Mouse (Mus musculus) forebrain, embryonic 15.5 days (tissue): ENCODE results near the gene Dnah1. TPM values are rescaled to one million over a fixed set of nuclear protein-coding genes. Genes with fewer than 3 reads are reported as not detected.

Source experiments
- ATAC-seq: fragments of 200-750 bp; cut with Nextera tagmentation; replicated peaks from 2 replicates; pipeline ENCODE4 v1.8.0; 2017; ENCODE audit warnings: mild to moderate bottlenecking, moderate TSS enrichment, moderate library complexity
- H3K27ac ChIP-seq: fragments of 300-500 bp; sonication (generic); replicated peaks from 2 replicates; pipeline ENCODE4 v1.5.1; 2015; ENCODE audit warnings: mild to moderate bottlenecking, inconsistent platforms
- H3K27me3 ChIP-seq: fragments of 300-500 bp; sonication (generic); 2 replicates; pipeline ENCODE4 v1.6.1; 2015; ENCODE audit warnings: inconsistent platforms
- H3K36me3 ChIP-seq: fragments of 300-500 bp; sonication (generic); 2 replicates; pipeline ENCODE4 v1.6.1; 2015; ENCODE audit warnings: mild to moderate bottlenecking, inconsistent platforms
- H3K4me1 ChIP-seq: fragments of 300-500 bp; sonication (generic); 2 replicates; pipeline ENCODE4 v1.6.1; 2015; ENCODE audit warnings: inconsistent platforms
- H3K4me2 ChIP-seq: fragments of 300-500 bp; sonication (generic); replicated peaks from 2 replicates; pipeline ENCODE4 v1.6.1; 2015; ENCODE audit warnings: mild to moderate bottlenecking, inconsistent platforms
- H3K4me3 ChIP-seq: fragments of 300-500 bp; sonication (generic); 2 replicates; pipeline ENCODE4 v1.5.1; 2015; ENCODE audit warnings: mild to moderate bottlenecking, inconsistent platforms
- H3K9ac ChIP-seq: fragments of 300-500 bp; sonication (generic); replicated peaks from 2 replicates; pipeline ENCODE4 v1.6.1; 2015; ENCODE audit warnings: mild to moderate bottlenecking, inconsistent platforms
- H3K9me3 ChIP-seq: fragments of 300-500 bp; sonication (generic); 2 replicates; pipeline ENCODE4 v1.6.1; 2016; ENCODE audit warnings: inconsistent platforms
- WGBS: fragments of 180-500 bp; shearing (Covaris S2); methylation state at CpG from one replicate; pipeline ENCODE4 v1.1.7; 2015; ENCODE audit warnings: mixed read lengths; 5-methylcytosine and 5-hydroxymethylcytosine counted together
- polyA plus RNA-seq: library from polyadenylated mRNA; unstranded; fragments of >200 nt; fragmentation: Nextera tagmentation; extraction: Ambion mirVana; gene quantifications from 2 replicates; pipeline ENCODE4 v1.2.1, GENCODE M21; 2015

Dnah1 gene
- 3.2 and 3.9 TPM in 2 replicates for polyA plus RNA-seq

DNA sequence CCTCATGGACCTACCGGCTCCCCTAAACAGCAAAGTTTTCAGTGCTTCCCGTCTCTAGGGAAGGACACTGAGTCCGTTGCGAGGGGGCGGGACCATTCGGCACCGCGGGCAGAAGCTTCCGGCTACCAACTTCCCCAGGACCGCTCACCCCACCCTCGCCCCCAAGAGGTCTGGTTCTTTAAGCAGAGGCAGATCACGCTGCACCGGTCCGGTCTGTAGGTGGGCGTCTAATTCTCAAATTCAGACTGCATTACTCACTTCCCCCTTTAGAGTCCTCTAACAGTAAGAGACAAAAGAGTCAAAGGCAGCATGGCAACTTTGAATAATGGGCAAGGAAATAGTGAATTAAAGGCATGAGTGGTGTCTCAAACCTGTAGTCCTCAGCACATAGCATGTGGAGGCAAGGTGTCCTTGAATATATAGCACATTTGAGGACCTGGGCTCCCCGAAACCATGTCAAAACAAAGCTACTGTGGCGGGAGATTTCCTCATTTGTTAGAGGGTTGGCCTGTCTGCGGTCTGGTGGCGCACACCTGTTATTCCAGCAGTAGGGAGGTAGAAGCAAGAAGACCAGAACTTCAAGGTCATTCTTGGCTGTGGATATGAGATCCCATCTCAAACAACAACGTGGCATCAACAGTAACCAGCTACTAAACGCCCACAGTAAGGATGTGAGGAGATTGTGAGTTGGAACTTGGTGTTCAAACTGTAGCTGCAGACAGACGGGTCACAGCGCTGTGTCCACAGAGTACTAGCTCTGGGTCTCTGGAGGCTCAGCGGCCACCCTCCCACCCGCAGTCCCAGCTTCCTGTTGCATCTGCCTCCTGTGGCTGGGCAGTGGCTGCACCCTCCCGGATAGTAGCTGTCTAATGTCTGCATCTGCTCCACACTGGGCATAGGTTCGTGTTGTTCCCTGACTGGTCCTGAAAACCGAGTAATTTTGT is at the start of gene Dnah1:
TSS of gene Dnah1 (minus strand) at position 48 of the 944 bp plus-strand sequence.
- Histone ChIP-seq H3K4me1 (0 out of 2 replicates have a peak, but pooled peaks cover 6% of the 10 kb centered on the region), H3K9me3 (no peaks in the 10 kb centered on the region), H3K9ac (peak within 1 kb of the TSS; percentile 25; the same call in 1 of the 2 replicates), H3K4me3 (peak within 1 kb of the TSS; percentile 28), H3K4me2 (peak within 1 kb of the TSS; percentile 43), H3K27me3 (no peaks in the 10 kb centered on the region), H3K36me3 (no peaks in the 10 kb centered on the region), H3K27ac (no peak within 1 kb of the TSS)
- peak; percentile 23; the same call in 1 of the 2 replicates for ATAC-seq
- 36% methylated on average over 28 of the region's 28 CpGs for WGBS

DNA sequence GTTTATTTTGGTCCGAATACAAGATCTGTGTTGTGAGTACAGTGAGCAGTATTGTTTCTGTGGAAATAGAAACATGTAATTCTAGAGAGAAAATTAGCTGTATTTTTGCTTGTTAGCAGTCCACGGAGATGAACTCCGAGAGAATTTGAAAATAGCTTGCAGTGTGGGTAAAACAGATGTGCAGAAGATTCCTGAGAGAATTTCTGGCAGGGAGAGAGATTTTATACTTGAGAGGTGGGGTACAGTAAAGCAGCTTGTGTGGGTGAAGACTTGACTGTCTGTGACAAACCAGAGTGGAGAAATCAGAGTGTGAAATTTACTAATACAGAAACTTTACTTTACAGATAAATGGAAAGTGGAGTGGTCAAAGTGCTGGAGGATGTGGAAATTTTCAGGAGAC is 45.7 kb upstream of the Dnah1 start:
- Histone ChIP-seq H3K27ac (no peak overlapping the region), H3K4me2 (no peak overlapping the region), H3K9me3 (no peaks in the 10 kb centered on the region), H3K27me3 (no peaks in the 10 kb centered on the region), H3K36me3 (peaks cover 75% of the 10 kb centered on the region), H3K4me1 (no peaks in the 10 kb centered on the region), H3K4me3 (no peak overlapping the region), H3K9ac (no peak overlapping the region)
- 86% methylated on average over 3 of the region's 3 CpGs for WGBS
- no peak for ATAC-seq

DNA sequence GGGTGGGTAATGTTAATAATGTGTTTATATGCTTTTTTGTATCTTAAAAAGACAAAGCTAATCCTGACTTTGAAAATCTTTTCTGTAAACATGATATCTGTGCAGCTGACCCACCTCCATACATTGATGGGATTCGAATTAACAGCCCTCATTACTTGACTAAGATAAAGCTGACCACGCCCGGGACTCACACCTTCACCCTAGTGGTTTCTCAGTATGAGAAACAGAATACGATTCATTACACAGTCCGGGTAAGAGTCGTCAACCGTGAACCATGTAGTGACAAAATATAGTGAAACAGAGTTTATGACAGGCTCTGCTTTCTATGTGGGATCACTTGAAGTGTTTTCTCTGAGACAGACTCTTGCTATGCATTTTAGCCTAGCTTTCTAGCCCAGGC is 44.3 kb upstream of the Dnah1 start:
- Histone ChIP-seq H3K36me3 (peaks cover 72% of the 10 kb centered on the region), H3K4me3 (no peak overlapping the region), H3K4me1 (no peaks in the 10 kb centered on the region), H3K27ac (no peak overlapping the region), H3K4me2 (no peak overlapping the region), H3K9ac (no peak overlapping the region), H3K27me3 (no peaks in the 10 kb centered on the region), H3K9me3 (no peaks in the 10 kb centered on the region)
- WGBS, result 93% methylated on average over 7 of the region's 7 CpGs
- ATAC-seq, result no peak

DNA sequence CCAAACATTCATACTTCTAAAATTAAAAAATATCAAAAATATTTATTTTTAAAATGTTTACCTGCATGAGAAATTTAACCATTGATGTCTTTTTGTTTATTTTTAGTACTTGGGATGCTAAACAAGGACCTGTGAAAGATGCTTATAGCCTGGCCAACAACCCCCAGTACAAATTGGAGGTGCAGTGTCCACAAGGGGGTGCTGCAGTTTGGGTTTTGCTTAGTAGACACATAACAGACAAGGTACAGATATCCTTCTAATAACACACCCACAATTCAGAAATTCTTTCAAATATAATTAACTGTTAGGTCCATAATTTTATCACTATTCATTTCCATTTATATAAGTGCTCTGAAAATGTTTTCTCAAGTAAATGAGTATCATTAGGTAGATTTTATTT is 41.7 kb upstream of the Dnah1 start:
- ATAC-seq, result no peak
- no peak overlapping the region for H3K27ac ChIP-seq
- no peaks in the 10 kb centered on the region for H3K27me3 ChIP-seq
- H3K4me2 ChIP-seq, result no peak overlapping the region
- H3K4me1 ChIP-seq, result no peaks in the 10 kb centered on the region
- no peak overlapping the region for H3K4me3 ChIP-seq
- H3K9ac ChIP-seq, result no peak overlapping the region
- peaks cover 74% of the 10 kb centered on the region for H3K36me3 ChIP-seq
- no peaks in the 10 kb centered on the region for H3K9me3 ChIP-seq

DNA sequence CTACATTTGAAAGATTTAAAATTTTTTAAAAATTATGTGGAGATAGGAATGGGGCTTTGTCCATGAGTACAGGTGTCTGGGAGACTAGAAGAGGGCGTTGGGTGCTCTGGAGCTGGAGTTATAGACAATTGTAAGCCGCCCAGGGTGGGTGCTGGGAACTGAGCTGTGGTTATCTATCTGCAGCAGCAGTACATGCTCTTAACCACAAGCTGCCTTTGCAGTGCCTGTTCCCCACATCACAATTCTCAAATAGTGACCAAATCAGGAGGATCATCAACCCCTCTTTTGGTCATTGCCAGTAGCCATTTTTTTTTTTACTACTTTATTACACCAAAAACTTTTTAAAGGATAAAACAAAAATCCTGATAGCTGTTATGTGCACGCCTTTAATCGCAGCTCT is 40.9 kb upstream of the Dnah1 start:
- H3K4me1 ChIP-seq, result no peaks in the 10 kb centered on the region
- H3K27ac ChIP-seq, result no peak overlapping the region
- ATAC-seq, result no peak
- no peak overlapping the region for H3K4me2 ChIP-seq
- H3K27me3 ChIP-seq, result no peaks in the 10 kb centered on the region
- H3K36me3 ChIP-seq, result peaks cover 73% of the 10 kb centered on the region
- no peak overlapping the region for H3K4me3 ChIP-seq
- 97% methylated on average over 4 of the region's 4 CpGs for WGBS
- H3K9me3 ChIP-seq, result no peaks in the 10 kb centered on the region
- no peak overlapping the region for H3K9ac ChIP-seq

- H3K36me3 ChIP-seq, result peaks cover 67% of the 10 kb centered on the region
- no peaks in the 10 kb centered on the region for H3K4me1 ChIP-seq
- WGBS, result 93% methylated on average over 2 of the region's 2 CpGs
- H3K9ac ChIP-seq, result no peak overlapping the region
- H3K27me3 ChIP-seq, result no peaks in the 10 kb centered on the region
- no peak overlapping the region for H3K4me2 ChIP-seq
- H3K27ac ChIP-seq, result no peak overlapping the region
- H3K9me3 ChIP-seq, result no peaks in the 10 kb centered on the region
- no peak overlapping the region for H3K4me3 ChIP-seq
- no peak for ATAC-seq
These were observed 38.5 kb upstream of the Dnah1 start for GRCm38 (mm10) chr14:31362236-31362635.

GRCm38 (mm10) chr14:31345367-31345766 is 21.7 kb upstream of the Dnah1 start:
- Histone ChIP-seq H3K27me3 (no peaks in the 10 kb centered on the region), H3K9me3 (no peaks in the 10 kb centered on the region), H3K4me1 (no peaks in the 10 kb centered on the region), H3K4me2 (no peak overlapping the region), H3K27ac (no peak overlapping the region), H3K9ac (no peak overlapping the region), H3K4me3 (no peak overlapping the region), H3K36me3 (peaks cover 40% of the 10 kb centered on the region)
- 89% methylated on average over 1 of the region's 1 CpGs for WGBS
- no peak for ATAC-seq

- WGBS, result 89% methylated on average over 8 of the region's 8 CpGs
These were observed 19.5 kb upstream of the Dnah1 start for GRCm38 (mm10) chr14:31343241-31343640.

DNA sequence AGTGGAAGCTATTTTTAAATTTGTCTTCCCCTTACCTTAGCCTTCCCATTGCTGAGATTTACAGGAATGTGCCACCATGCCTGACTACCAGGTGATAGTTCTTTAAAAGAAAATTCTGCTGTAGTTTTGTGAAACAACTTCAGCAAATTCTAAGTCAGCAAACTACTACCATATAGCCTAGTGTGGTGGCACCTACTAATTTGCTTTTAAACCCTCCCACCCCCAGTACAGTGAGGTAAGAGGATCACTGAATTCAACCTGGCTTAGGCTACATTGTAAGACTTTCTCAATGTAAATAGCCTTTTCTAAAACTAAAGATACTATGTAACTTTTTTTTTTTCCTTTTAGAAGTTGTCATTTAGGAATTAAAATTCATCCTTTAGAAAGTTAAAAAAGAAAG is 14.3 kb upstream of the Dnah1 start:
- peak overlapping the region; percentile 59 for H3K4me2 ChIP-seq
- H3K27ac ChIP-seq, result no peak overlapping the region
- peaks cover 24% of the 10 kb centered on the region for H3K4me1 ChIP-seq
- no peaks in the 10 kb centered on the region for H3K27me3 ChIP-seq
- peak overlapping the region; percentile 98; the same call in 1 of the 2 replicates for H3K4me3 ChIP-seq
- H3K36me3 ChIP-seq, result peaks cover 7% of the 10 kb centered on the region
- H3K9ac ChIP-seq, result 0 out of 2 replicates have a peak overlapping the region, but pooled peaks have one; percentile 24
- no peak for ATAC-seq
- no peaks in the 10 kb centered on the region for H3K9me3 ChIP-seq

More at GRCm38 (mm10) chr14:31343241-31343640, 19.5 kb upstream of the Dnah1 start:
- H3K4me1 ChIP-seq, result peaks cover 6% of the 10 kb centered on the region
- no peak overlapping the region for H3K27ac ChIP-seq
- H3K4me2 ChIP-seq, result no peak overlapping the region
- H3K4me3 ChIP-seq, result no peak overlapping the region
- H3K36me3 ChIP-seq, result peaks cover 34% of the 10 kb centered on the region
- ATAC-seq, result no peak
- H3K9me3 ChIP-seq, result no peaks in the 10 kb centered on the region
- H3K9ac ChIP-seq, result no peak overlapping the region
- H3K27me3 ChIP-seq, result no peaks in the 10 kb centered on the region

- WGBS, result 42% methylated on average over 7 of the region's 7 CpGs
- ATAC-seq, result no peak
- peak overlapping the region; percentile 95; the same call in 1 of the 2 replicates for H3K27ac ChIP-seq
- H3K4me1 ChIP-seq, result peaks cover 24% of the 10 kb centered on the region
- H3K9me3 ChIP-seq, result no peaks in the 10 kb centered on the region
- H3K27me3 ChIP-seq, result no peaks in the 10 kb centered on the region
- H3K9ac ChIP-seq, result peak overlapping the region; percentile 94
- H3K36me3 ChIP-seq, result peaks cover 6% of the 10 kb centered on the region
- H3K4me2 ChIP-seq, result peak overlapping the region; percentile 59
- H3K4me3 ChIP-seq, result peak overlapping the region; percentile 98
These were observed 13.7 kb upstream of the Dnah1 start for GRCm38 (mm10) chr14:31337406-31337805.

- under 1% methylated on average over 77 of the region's 78 CpGs for WGBS
These were observed 12.9 kb upstream of the Dnah1 start, which contains the start of gene Capn7 for GRCm38 (mm10) chr14:31336369-31337155. TSS of gene Capn7 (plus strand) at chr14:31336638.

DNA sequence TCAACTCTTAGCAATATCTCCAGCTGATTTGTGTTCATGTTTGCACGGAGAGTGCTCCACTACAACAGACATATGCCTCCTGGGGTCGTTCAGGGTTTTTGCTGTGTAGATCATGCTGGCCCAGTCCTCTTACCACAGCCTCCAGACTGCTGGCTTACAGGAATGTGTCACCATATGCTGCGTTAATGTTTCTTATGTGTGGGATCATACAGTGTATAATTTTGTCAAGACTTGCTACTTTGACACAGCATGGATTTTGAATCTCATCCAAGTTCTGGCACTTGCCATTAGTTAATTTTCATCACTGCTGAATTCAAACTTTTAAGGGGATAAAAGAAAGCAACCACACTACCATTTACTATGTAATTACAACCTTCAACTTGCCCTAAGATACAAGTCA is 12.1 kb upstream of the Dnah1 start:
- peak overlapping the region; percentile 98 for H3K4me3 ChIP-seq
- WGBS, result 31% methylated on average over 3 of the region's 3 CpGs
- peak; percentile 57 for ATAC-seq
- peaks cover 2% of the 10 kb centered on the region for H3K36me3 ChIP-seq
- H3K4me1 ChIP-seq, result peaks cover 24% of the 10 kb centered on the region
- no peaks in the 10 kb centered on the region for H3K27me3 ChIP-seq
- H3K9ac ChIP-seq, result peak overlapping the region; percentile 48; the same call in 1 of the 2 replicates
- H3K9me3 ChIP-seq, result no peaks in the 10 kb centered on the region
- peak overlapping the region; percentile 95 for H3K27ac ChIP-seq
- peak overlapping the region; percentile 59 for H3K4me2 ChIP-seq

More at GRCm38 (mm10) chr14:31336369-31337155, 12.9 kb upstream of the Dnah1 start, which contains the start of gene Capn7:
- H3K9ac ChIP-seq, result peak within 1 kb of the TSS; percentile 94
- H3K9me3 ChIP-seq, result no peaks in the 10 kb centered on the region
- H3K4me1 ChIP-seq, result peaks cover 24% of the 10 kb centered on the region
- peak within 1 kb of the TSS; percentile 59 for H3K4me2 ChIP-seq
- ATAC-seq, result peak; percentile 97
- H3K36me3 ChIP-seq, result peaks cover 6% of the 10 kb centered on the region
- H3K4me3 ChIP-seq, result peak within 1 kb of the TSS; percentile 98
- H3K27ac ChIP-seq, result peak within 1 kb of the TSS; percentile 95
- no peaks in the 10 kb centered on the region for H3K27me3 ChIP-seq
